Mouse (Mus musculus) myocyte (in vitro differentiated cells): ENCODE data around the gene Sept10. TPM values are rescaled to one million over a fixed set of nuclear protein-coding genes. Genes with fewer than 3 reads are reported as not detected.
A peak's percentile ranks its signal among the peaks of the same experiment; 100 is the strongest.

Experiments
- H3K27me3 ChIP-seq: one replicate; pipeline ENCODE4 v1.6.1; 2011; ENCODE audit not compliant: control insufficient read depth, insufficient read depth, insufficient read length
- H3K36me3 ChIP-seq: one replicate; pipeline ENCODE4 v1.6.1; 2011; ENCODE audit not compliant: control insufficient read depth, insufficient read depth
- H3K4me2 ChIP-seq: one replicate; pipeline ENCODE4 v1.6.1; 2011; ENCODE audit warnings: low read depth, control low read depth
- H3K4me3 ChIP-seq: one replicate; pipeline ENCODE4 v1.5.1; 2011; ENCODE audit warnings: mild to moderate bottlenecking, control low read depth, moderate library complexity
- H3K79me2 ChIP-seq: one replicate; pipeline ENCODE4 v1.6.1; 2011; ENCODE audit not compliant: control insufficient read depth, insufficient read depth
- H3ac ChIP-seq: one replicate; pipeline ENCODE4 v1.6.1; 2011; ENCODE audit not compliant: control insufficient read depth, insufficient read length
- CEBPB ChIP-seq: IDR thresholded peaks from 2 replicates; pipeline ENCODE4 v1.6.1; 2011; ENCODE audit warnings: mild to moderate bottlenecking, moderate library complexity; ENCODE audit not compliant: poor library complexity, insufficient read depth, severe bottlenecking
- E2F4 ChIP-seq: IDR thresholded peaks from one replicate; pipeline ENCODE4 v1.6.1; 2011; ENCODE audit warnings: mild to moderate bottlenecking, control low read depth, moderate library complexity; ENCODE audit not compliant: insufficient read depth
- MAX ChIP-seq: IDR thresholded peaks from one replicate; pipeline ENCODE4 v1.6.1; 2011; ENCODE audit warnings: low read depth, mild to moderate bottlenecking, control low read depth
- MYOD1 ChIP-seq, 3 experiments: IDR thresholded peaks; one replicate each; pipeline ENCODE4 v1.6.1; 2011; ENCODE audit warnings: control low read depth in 2 of 3, low read depth in 2 of 3, mild to moderate bottlenecking in 2 of 3, moderate library complexity in 1 of 3; ENCODE audit not compliant: insufficient read length in 2 of 3, control insufficient read depth in 1 of 3
- MYOG ChIP-seq, 3 experiments: IDR thresholded peaks; one replicate each; pipeline ENCODE4 v1.6.1; 2011; ENCODE audit warnings: control low read depth in 2 of 3, low read depth in 2 of 3, mild to moderate bottlenecking in 2 of 3; ENCODE audit not compliant: insufficient read length in 2 of 3, control insufficient read depth in 1 of 3, insufficient read depth in 1 of 3
- POLR2A ChIP-seq: IDR thresholded peaks from one replicate; pipeline ENCODE4 v1.6.1; 2011; ENCODE audit warnings: low read depth, mild to moderate bottlenecking, control low read depth, moderate library complexity; ENCODE audit not compliant: insufficient read length
- POLR2AphosphoS2 ChIP-seq: IDR thresholded peaks from one replicate; pipeline ENCODE4 v1.6.1; 2011; ENCODE audit warnings: low read depth, control low read depth; ENCODE audit not compliant: insufficient read length
- REST ChIP-seq: IDR thresholded peaks from one replicate; pipeline ENCODE4 v1.6.1; 2011; ENCODE audit warnings: mild to moderate bottlenecking, control low read depth, moderate library complexity; ENCODE audit not compliant: insufficient read depth, insufficient read length
- SRF ChIP-seq: IDR thresholded peaks from one replicate; pipeline ENCODE4 v1.6.1; 2011; ENCODE audit warnings: low read depth; ENCODE audit not compliant: control insufficient read depth, insufficient read length
- TCF12 ChIP-seq: IDR thresholded peaks from one replicate; pipeline ENCODE4 v1.6.1; 2011; ENCODE audit warnings: mild to moderate bottlenecking, control low read depth; ENCODE audit not compliant: poor library complexity, insufficient read depth, severe bottlenecking
- TCF3 ChIP-seq: IDR thresholded peaks from one replicate; pipeline ENCODE4 v1.6.1; 2011; ENCODE audit warnings: low read depth, control low read depth; ENCODE audit not compliant: insufficient read length
- USF1 ChIP-seq: IDR thresholded peaks from one replicate; pipeline ENCODE4 v1.6.1; 2011; ENCODE audit warnings: low read depth, mild to moderate bottlenecking, control low read depth, moderate library complexity
- polyA plus RNA-seq: library from polyadenylated mRNA; unstranded; fragments of >200 nt; fragmentation: generic; extraction: Trizol; gene quantifications from one replicate; pipeline ENCODE4 v1.2.1, GENCODE M21; 2012; ENCODE audit warnings: missing spikeins

The Sept10 gene
- polyA plus RNA-seq, 1 experiment, result 16.9 TPM

- H3K4me2 ChIP-seq, result no peak overlapping the region
- no peaks in the 10 kb centered on the region for H3K36me3 ChIP-seq
- H3K4me3 ChIP-seq, result no peak overlapping the region
- no peaks in the 10 kb centered on the region for H3K79me2 ChIP-seq
- no peak overlapping the region for H3ac ChIP-seq
- no peaks in the 10 kb centered on the region for H3K27me3 ChIP-seq
- TF ChIP-seq TCF12 (no peak), MYOG (IDR thresholded peaks at IDR 0.05; ENCODE audit: control insufficient read depth in 1 of 3, insufficient read depth in 1 of 3, insufficient read length in 2 of 3, low read depth in 2 of 3) (no peak), SRF (no peak), POLR2A (no peak), USF1 (no peak), TCF3 (no peak), MAX (no peak), REST (no peak), MYOD1 (IDR thresholded peaks at IDR 0.05; ENCODE audit: control insufficient read depth in 1 of 3, insufficient read length in 2 of 3, low read depth in 2 of 3) (no peak), POLR2AphosphoS2 (no peak), CEBPB (no peak), E2F4 (no peak)
Measured at GRCm38 (mm10) chr10:59119001-59119400, 102.6 kb downstream of the Sept10 start.

- H3ac ChIP-seq, result no peak overlapping the region
- H3K79me2 ChIP-seq, result no peaks in the 10 kb centered on the region
- no peaks in the 10 kb centered on the region for H3K36me3 ChIP-seq
- H3K4me3 ChIP-seq, result no peak overlapping the region
- TF ChIP-seq MYOG (IDR thresholded peaks at IDR 0.05; ENCODE audit: control insufficient read depth in 1 of 3, insufficient read depth in 1 of 3, insufficient read length in 2 of 3, low read depth in 2 of 3), result no peak
- TF ChIP-seq TCF3, result no peak
- no peak for TF ChIP-seq REST
- no peak for TF ChIP-seq POLR2AphosphoS2
- no peak for TF ChIP-seq TCF12
- no peaks in the 10 kb centered on the region for H3K27me3 ChIP-seq
- no peak overlapping the region for H3K4me2 ChIP-seq
Measured at GRCm38 (mm10) chr10:59117555-59117954, 104.1 kb downstream of the Sept10 start.

- no peak overlapping the region for H3K4me2 ChIP-seq
- no peak overlapping the region for H3K4me3 ChIP-seq
- no peak overlapping the region for H3ac ChIP-seq
- no peaks in the 10 kb centered on the region for H3K79me2 ChIP-seq
- H3K27me3 ChIP-seq, result no peaks in the 10 kb centered on the region
- TF ChIP-seq USF1 (no peak), POLR2AphosphoS2 (no peak), TCF3 (no peak), MYOD1 (IDR thresholded peaks at IDR 0.05; ENCODE audit: control insufficient read depth in 1 of 3, insufficient read length in 2 of 3, low read depth in 2 of 3) (no peak), CEBPB (no peak), MAX (no peak), E2F4 (no peak), MYOG (IDR thresholded peaks at IDR 0.05; ENCODE audit: control insufficient read depth in 1 of 3, insufficient read depth in 1 of 3, insufficient read length in 2 of 3, low read depth in 2 of 3) (no peak), SRF (no peak), TCF12 (no peak), POLR2A (no peak), REST (no peak)
- H3K36me3 ChIP-seq, result no peaks in the 10 kb centered on the region
Measured at GRCm38 (mm10) chr10:59116331-59116730, 105.3 kb downstream of the Sept10 start.

- TF ChIP-seq TCF12, result no peak
- H3K36me3 ChIP-seq, result no peaks in the 10 kb centered on the region
- H3K79me2 ChIP-seq, result no peaks in the 10 kb centered on the region
- no peak overlapping the region for H3K4me2 ChIP-seq
- no peak overlapping the region for H3K4me3 ChIP-seq
- H3K27me3 ChIP-seq, result no peaks in the 10 kb centered on the region
- no peak overlapping the region for H3ac ChIP-seq
Measured at GRCm38 (mm10) chr10:59115691-59116090, 106.0 kb downstream of the Sept10 start.

GRCm38 (mm10) chr10:59114535-59115291 is 106.9 kb downstream of the Sept10 start:
- H3K4me3 ChIP-seq, result peak overlapping the region; percentile 0
- no peaks in the 10 kb centered on the region for H3K36me3 ChIP-seq
- no peak overlapping the region for H3ac ChIP-seq
- H3K4me2 ChIP-seq, result peak overlapping the region; percentile 84
- no peaks in the 10 kb centered on the region for H3K79me2 ChIP-seq
- TF ChIP-seq MAX (no peak), REST (no peak), MYOD1 (IDR thresholded peaks at IDR 0.05; ENCODE audit: control insufficient read depth in 1 of 3, insufficient read length in 2 of 3, low read depth in 2 of 3) (peak; percentile 96 to 99 (median 98)), TCF12 (peak; percentile 67), TCF3 (peak; percentile 57), POLR2A (peak; percentile 33), POLR2AphosphoS2 (no peak), MYOG (IDR thresholded peaks at IDR 0.05; ENCODE audit: control insufficient read depth in 1 of 3, insufficient read depth in 1 of 3, insufficient read length in 2 of 3, low read depth in 2 of 3) (peak in 2 of 3 experiments; percentile 50 to 87)
- no peaks in the 10 kb centered on the region for H3K27me3 ChIP-seq
